In genomic region chr14:47472359-47472742, GRCm38 (mm10) we compare ENCODE assay signal across 8 mouse cellular contexts. TPM values are rescaled to one million over a fixed set of nuclear protein-coding genes. Genes with fewer than 3 reads are reported as not detected.
A peak's percentile ranks its signal among the peaks of the same experiment; 100 is the strongest.
DNase-seq lines count a peak whose midpoint lies in the region; ATAC-seq lines count a peak whose summit lies in the region.

No protein-coding gene starts in this region.

- peak overlapping the region; percentile 99 for H3K4me3 ChIP-seq in intestine, embryonic 15.5 days (replicated peaks)

- intact Hi-C loops in gastrocnemius, postnatal 36 days (cut with DNase I) = loop anchor here (2.0 kb wide), 1 partner anchor 54 kb away; no protein-coding TSS in a partner anchor
- intact Hi-C loops in left cerebral cortex, postnatal 14 days (cut with DNase I) = loop anchor here (1.0 to 5.0 kb wide), 2 partner anchors 40 to 57 kb away; no protein-coding TSS in a partner anchor

- no peaks in the 10 kb centered on the region for H3K36me3 ChIP-seq in intestine, embryonic 15.5 days

- H3K9ac ChIP-seq in intestine, embryonic 15.5 days = peak overlapping the region; percentile 95

- peaks cover 14% of the 10 kb centered on the region for H3K4me1 ChIP-seq in intestine, embryonic 15.5 days (replicated peaks)

- peak overlapping the region; percentile 88 for H3K27ac ChIP-seq in intestine, embryonic 15.5 days

- no peaks in the 10 kb centered on the region for H3K27me3 ChIP-seq in intestine, embryonic 15.5 days (replicated peaks)

- peak; percentile 95 for ATAC-seq in intestine, embryonic 15.5 days

- no peaks in the 10 kb centered on the region for H3K9me3 ChIP-seq in intestine, embryonic 15.5 days

- DNase-seq in adrenal gland, adult 8-10 months = peak; percentile 91
- peak; percentile 93 for DNase-seq in embryo, embryonic 11.5 days (ENCODE audit: low read depth, low spot score)
- DNase-seq in gastrocnemius, postnatal 36 days = peak; percentile 89 to 94
- DNase-seq in left cerebral cortex, postnatal 14 days (ENCODE audit: low spot score in 2 of 2) = peak; percentile 97 to 98
- DNase-seq in mesoderm, embryonic 11.5 days (ENCODE audit: low read depth, low spot score) = peak; percentile 96
- DNase-seq in right cerebral cortex, postnatal 25 days = peak; percentile 98
- peak; percentile 95 to 97 for DNase-seq in urinary bladder, postnatal 36 days (ENCODE audit: low spot score in 2 of 2)

- 0% methylated on average over 38 of the region's 40 CpGs for WGBS in intestine, embryonic 15.5 days

- peak overlapping the region; percentile 77 for H3K4me2 ChIP-seq in intestine, embryonic 15.5 days (replicated peaks)

RNA-seq across cellular contexts. Expression of gene Fbxo34, which starts 22.1 kb away (rescaled TPM):
- 10 to 100 TPM; 19.9 to 24.6 (median 23.7) TPM for total RNA-seq in adrenal gland, adult 8-10 months (2022)
- total RNA-seq in gastrocnemius, postnatal 36 days (2021) = 10 to 100 TPM in 1 of 2 experiments, 1 to 10 TPM in 1; 9.1 to 11.0 TPM
- polyA plus RNA-seq in intestine, embryonic 15.5 days (2015; fragmentation: Nextera tagmentation; extraction: Ambion mirVana) = 22.1 and 23.6 TPM in 2 replicates
- 10 to 100 TPM; 88.7 to 90.9 TPM for total RNA-seq in left cerebral cortex, postnatal 14 days (2021)

RNA-seq across cellular contexts. Expression of gene Dlgap5, which starts 54.1 kb away (rescaled TPM):
- total RNA-seq in adrenal gland, adult 8-10 months (2022) = 1 to 10 TPM; 1.3 to 2.9 (median 2.2) TPM
- under 1 TPM; 0.49 to 0.56 TPM for total RNA-seq in gastrocnemius, postnatal 36 days (2021)
- 35.3 and 35.4 TPM in 2 replicates for polyA plus RNA-seq in intestine, embryonic 15.5 days (2015; fragmentation: Nextera tagmentation; extraction: Ambion mirVana)
- 1 to 10 TPM in 1 of 2 experiments, under 1 TPM in 1; 0.85 to 1.2 TPM for total RNA-seq in left cerebral cortex, postnatal 14 days (2021)

Comparison
In these comparisons a context has a peak if more than half of its experiments do, and no peak if none do; other contexts are left out.
1. Peak in every context shown above with its lines: DNase-seq, ATAC-seq, H3K4me3 ChIP-seq and H3K27ac ChIP-seq.